Mouse (Mus musculus) c-Kit-positive CD71-positive TER-119-negative erythroid progenitor cells, embryonic 14.5 days (primary cell): ENCODE results near the gene Zfp61.

Source experiments
- DNase-seq: peaks from one replicate; pipeline ENCODE4 v3.0.0-alpha.2; 2013; ENCODE audit warnings: low read depth

Gene Zfp61

DNA sequence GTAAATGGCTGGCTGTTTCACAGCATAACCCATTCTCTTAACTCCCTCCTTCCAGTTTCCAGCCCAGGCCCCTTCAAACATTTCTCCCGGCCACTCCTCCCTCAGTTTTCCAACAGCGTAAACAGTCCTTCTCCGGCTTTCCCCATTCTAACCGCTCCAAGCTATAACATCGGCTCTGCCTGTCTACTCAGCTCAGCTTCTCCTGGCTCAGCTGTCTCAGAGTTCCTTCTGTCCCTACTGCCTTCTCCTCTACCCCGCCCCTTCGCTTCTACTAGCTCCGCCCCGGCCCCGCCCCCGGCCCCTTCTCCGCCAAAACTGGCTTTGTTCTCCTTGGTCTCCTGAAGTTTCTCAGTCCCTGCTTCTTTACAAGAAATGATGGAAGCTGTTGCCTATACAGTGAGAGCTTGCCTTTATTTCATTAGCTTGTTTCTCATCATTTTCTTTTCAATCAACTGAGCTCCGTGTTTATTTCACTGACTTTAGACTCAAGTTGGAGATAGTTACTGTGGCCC lies at the start of gene Zfp61:
Zfp61 (minus strand) TSS at position 462 of the 512 bp plus-strand sequence.
- peak; percentile 25 for DNase-seq

DNA sequence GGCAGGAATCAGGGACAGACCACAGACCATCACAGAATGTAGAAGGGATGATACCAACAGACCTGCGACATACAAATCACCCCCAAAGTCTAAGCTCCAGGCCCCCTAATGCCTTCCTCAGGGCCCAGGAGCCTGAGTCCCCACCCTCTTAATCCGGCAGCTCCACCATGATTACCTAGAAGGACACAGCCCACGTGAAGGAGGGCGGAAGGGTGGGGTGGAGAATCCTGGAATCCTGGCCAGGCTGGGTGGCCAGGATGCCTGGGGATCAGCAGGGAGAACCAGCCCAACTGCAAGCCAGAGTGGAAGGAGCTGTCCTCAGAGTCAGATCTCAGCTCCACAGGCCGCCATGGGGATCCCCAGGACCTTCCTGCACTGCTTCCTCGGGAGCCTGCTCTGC lies 47.9 kb upstream of the Zfp61 start, which contains the start of gene Lypd5:
Lypd5 (plus strand) TSS at position 301 of the 400 bp plus-strand sequence.
- DNase-seq, result no peak

DNA sequence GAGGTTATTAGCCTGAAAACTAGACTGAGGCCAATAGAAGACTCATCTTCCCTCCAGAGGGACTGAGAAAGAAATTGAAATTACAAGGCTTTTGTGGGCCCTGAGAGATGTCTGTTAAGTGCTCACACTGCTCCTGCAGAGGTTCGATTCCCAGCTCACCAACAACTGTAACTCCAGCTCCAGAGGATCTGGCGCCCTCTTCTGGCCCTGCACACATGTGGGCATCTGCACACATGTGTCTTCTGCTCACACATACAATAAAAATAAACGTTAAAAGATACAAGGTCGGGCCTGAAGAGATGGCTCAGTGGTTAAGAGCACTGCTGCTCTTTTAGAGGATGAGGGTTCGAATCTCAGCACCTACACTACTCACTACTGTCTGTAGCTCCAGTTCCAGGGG lies 45.4 kb upstream of the Zfp61 start:
- no peak for DNase-seq

DNA sequence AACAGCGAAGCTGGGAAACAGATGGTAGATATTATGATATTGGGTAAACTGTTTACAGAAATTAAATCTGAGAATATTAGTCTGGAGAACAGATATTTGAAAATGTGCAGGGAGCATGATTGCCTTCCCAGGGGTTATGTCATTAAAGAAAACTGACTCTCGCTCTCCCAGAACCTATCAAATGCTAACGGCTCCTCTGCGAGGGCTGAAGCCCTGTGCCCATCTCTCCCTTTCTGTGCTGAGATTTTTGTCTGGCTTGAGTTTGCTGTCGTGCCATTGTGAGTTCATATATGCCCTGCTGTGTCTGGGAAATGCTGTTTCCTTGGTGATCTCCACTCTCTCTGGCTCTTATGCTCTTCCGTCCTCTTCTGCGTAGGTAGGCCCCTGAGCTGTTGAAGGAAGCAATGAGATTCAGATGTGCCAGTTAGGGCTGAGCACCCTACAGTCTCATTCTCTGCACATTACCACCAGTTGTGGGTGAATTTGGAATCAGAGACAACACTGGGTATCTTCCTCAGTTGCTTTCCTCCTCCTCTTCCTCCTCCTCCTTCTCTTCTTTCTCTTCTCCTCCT lies 42.8 kb upstream of the Zfp61 start:
- DNase-seq, result no peak

DNA sequence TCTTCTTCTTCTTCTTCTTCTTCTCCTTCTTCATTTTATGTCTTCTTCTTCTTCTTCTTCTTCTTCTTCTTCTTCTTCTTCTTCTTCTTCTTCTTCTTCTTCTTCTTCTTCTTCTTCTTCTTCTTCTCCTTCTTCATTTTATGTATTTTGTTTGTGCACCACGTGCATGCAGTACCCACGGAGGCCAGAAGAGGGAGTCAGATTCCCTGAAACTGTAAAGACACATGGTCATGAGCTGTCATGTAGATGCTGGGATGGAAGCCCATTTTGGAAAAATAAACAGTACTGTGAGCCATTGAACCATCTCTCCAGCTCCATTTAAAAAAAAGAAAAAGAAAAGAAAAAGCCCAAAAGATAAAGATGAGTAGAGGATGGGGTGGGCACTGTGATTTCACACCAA lies 37.2 kb upstream of the Zfp61 start:
- DNase-seq, result no peak

DNA sequence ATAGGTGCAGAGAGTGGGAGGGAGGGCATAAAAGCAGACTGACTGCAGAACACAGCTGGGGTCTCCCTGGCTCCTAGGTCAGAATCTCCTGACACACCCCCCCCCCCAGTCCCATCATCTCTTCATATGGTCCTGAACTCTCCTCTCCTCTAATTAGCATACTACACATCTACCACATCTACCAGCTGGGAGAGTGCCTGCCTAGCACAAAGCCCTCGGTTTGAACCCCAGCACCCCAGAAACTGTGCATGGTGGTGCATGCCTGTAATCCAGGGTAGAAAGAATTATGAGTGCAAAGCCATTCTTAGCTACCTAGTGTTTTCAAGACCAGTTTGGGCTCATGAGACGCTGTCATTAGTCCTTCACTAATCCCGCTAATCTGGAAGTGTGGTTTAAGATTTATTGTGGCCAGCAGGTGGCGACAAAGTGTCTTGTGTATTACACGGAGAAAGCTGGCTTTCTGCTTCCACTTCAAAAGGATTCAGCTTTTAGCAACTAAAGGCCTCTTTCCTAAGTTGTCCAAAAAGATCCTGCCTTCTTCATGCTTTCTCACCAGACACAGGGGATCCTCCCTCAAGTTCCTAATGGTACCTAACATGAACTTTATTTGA lies 34.8 kb upstream of the Zfp61 start:
- DNase-seq, result peak; percentile 62

DNA sequence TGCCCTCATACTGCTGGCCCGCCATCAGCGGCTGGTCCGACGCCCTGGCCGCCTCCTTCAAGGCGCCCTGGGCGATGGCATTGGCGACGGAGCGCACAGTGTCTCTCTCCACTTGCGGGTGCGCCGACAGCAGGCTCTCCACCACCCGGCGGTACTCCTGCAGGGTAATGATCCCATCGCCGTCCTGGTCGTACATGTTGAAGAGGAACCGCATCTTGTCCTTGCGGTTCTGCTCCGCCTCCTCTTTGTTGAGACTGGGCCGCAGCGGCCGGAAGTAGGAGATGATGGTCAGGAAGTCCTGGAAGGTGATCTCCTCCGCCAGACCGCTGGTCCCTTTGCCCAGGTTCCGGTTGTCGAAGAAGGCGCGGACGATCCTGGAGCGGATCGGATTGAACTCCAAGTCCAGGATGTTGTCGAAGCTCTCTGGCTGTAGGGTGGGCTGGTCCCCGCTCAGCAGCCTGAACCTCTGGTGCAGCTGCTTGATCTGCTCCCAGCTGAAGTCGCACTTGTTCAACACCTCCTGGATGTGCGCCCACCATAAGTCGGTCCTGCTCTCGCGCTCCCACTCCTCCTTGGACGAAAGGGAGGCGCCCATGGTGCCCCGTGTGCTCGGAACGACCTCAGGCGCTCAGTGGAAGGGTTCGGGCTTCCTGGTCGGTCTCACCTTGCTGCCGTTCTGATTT lies 32.4 kb upstream of the Zfp61 start, which contains the start of gene Tescl:
Tescl (minus strand) TSS at position 633 of the 683 bp plus-strand sequence.
- no peak for DNase-seq

DNA sequence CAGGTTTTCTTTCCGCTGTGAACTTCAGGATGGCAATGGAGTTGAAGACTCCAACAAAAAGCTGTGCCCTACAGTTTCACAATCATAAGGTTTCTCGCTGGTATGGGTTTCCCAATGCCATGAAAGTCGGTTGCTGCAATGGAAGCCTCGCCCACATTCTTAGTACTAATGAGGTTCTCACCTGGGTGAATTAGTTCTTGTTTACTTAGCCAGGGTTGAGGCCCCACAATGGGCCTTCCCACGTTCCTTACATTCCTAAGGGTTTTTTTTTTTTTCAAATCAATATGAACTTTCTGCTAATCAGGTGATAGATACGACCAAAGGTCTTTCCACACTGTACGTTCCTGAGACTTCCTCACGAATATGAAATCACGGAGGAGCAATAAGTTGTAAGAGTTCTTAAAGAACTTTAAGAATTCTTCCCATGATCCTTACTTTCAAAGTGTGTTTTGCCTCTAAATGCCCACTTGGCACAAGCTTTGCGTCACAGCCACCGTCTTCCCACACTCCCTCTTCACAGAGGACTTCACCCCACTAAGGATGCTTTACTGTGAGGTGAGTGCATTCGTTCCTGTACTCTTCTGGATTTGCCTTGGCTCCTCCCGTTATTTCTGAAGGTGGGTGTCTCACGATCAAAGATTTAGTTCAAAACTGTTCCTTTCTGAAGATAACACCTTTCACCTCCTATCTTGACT lies 26.4 kb upstream of the Zfp61 start:
- DNase-seq, result no peak

DNA sequence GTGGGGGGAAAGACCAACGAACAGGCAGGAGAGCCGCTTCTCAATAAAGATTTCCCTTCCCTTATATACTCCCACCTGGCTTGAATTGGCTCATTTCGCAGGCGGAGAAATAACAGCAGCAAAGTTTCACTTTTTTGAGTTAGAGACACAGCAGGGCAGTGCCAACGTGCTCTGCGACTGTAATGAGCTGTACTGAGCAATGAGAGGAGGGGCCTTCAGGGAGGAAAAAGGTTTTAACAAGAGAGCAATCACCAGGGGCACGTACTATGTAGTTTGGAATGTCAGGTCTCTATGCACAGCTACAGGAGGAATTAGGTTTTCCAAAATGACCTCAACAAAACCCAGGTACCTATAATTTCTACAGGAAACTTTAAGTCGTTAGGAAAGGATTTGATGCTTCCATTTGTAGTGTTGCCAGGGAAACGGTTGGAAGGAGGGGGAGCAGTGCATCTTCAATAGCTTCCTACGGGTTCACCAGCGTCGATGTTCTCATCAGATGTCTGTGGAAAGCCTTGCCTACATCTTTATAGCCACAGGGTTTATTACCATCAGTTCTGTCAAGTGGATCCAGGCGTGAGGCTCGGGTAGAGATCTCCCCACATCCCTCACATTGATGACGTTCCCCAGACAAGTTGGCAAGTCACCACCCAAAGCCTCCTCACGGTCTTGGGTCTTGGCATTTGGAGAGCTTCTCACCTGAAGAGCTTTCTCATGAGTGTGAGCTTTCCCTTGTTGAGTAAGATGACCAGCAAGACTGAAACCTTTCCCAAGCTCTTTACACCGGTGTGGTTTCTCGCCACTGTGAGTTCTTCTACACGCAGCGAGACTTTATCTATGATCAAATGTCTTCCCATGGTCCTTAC lies 25.5 kb upstream of the Zfp61 start:
- no peak for DNase-seq

DNA sequence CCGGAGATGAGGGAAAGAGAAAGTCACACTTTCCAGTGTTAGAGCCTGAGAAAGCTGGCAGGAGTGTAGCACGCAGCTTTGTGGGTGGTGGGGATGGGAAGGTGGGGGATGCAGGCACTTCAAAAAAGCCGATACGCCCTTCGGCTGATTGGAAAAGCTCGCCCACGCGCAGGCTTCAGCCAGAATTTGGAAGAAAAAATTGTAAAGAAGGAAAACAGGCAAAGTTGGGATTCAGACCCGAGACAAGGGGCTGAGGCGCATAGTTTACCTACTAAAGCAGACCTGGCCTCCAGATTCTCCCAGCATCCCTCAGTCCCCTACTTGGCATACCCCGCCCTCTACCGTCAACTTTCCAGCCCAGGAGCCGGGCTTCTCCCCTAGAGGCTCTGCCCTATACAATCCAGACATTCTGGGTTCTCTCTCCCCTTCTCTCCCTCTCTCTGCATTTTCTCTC lies 24.7 kb upstream of the Zfp61 start:
- DNase-seq, result no peak

DNA sequence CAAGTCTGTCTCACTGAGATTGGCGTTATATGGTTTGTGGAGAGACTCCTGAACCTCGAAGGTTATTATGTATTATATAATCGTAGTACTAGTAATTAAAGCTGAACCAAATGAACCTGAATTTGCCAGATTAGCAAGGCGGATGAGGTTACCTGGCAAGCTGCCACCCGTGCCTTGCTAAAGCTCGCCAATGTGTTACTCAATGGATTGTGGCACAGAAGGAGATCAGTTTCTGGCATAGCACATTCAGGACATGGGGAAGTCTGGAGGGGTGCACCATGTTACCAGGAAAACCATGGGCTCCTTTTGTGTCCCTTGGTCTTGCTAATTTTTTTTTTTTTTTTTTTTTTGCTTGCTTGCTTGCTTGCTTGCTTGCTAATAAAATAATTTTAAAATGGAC lies 24.2 kb upstream of the Zfp61 start:
- DNase-seq, result no peak

DNA sequence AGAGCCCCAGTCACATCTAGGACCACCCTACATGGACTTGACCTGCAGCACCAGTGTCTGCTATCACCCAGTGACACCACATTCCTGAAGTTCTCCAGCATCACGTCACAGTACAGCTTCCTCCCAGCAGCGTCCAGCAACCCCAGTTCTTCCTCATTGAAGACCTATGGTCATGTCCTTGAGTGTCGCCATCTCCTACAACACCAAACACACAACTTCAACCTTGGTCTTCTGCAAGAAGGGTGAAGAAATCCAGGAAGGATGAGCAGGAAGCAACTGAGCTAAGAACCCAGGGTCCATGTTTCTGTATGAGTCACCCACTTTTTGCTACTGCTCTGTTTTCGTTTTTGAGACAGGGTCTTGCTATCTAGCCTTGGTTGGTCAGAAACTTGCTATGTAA lies 21.6 kb upstream of the Zfp61 start:
- DNase-seq, result no peak

DNA sequence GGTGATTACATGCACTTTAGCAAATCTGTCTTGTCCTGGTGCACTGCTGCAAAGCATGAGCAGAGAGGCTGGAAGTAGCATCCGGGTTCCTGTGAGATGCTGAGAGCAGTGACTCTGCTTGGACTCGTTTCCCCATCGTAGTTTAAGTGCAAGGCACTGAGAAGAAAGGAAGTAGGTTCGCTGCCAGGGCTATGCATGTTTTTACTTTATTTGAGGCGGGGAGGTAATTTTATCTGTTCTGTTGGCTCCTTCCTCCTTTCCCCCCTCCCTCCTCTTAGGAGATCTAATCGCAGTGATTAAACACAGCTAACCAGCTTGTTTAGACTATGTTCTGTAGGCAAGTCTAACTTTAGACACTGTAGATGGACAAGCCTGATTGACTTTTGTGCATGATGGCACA lies 17.9 kb upstream of the Zfp61 start:
- DNase-seq, result no peak

DNA sequence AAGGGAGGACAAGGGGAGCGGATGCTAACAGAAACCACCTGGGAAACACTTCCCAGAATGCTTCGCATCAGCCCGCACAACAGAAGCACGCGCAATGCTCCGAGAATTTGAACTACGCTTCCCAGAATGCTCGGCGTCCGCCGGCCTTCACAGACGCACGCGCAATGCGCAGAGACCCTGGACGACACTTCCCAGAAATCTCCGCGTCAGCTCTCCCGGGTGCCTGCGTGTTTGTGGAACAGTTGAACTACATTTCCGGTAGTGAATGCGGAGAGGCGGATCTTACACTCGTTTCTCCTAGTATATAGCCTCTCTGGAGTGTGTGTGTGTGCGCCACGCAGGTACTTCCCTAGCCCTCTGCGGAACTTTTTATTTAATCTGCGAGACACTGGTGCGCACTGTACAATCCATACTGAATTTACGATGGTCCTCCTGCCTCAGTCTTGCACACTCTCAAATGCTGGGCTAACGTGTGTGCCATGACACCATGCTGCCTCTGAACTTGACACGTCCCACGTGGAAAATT lies 15.6 kb upstream of the Zfp61 start, which contains the start of gene Zfp94:
Zfp94 (minus strand) TSS at position 100 of the 526 bp plus-strand sequence.
- DNase-seq, result peak; percentile 92

DNA sequence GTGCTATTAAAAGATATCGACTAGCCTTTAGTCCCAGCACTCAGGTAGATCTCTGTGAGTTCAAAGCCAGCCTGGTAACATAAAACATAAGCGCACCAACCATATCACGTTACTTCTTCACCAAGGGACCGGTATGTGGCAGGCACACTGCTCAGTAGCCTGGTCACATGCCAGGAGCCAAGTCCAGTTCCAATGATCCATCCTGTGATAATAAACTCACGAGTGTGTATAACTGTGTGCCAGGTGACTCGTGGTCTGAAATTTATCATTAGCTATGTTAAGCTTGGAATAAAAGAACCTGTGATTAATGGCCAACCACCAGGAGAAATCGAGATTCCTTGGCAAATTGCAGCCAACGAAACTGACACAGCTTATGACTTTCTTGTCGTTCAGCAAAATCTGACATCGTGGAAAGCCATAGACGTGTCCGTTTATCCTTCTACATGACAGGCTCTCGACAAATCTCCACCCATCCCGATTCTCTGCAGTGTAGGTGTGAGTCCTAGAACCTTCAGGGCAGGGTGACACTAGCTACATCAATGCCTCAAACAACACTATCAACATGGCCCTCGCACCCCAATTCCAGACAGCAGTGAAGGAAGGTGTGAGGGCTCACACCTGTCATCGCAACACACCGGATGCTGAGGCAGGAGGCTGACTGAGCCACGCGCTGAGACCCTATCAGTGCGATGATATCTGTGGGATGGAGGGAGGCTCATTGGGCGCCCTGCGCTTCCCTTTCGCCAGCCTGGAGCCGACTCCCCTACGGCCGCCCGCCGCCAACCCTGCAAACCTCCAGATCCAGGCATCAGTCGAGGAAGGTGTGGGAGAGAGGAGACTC lies 14.9 kb upstream of the Zfp61 start:
- no peak for DNase-seq

DNA sequence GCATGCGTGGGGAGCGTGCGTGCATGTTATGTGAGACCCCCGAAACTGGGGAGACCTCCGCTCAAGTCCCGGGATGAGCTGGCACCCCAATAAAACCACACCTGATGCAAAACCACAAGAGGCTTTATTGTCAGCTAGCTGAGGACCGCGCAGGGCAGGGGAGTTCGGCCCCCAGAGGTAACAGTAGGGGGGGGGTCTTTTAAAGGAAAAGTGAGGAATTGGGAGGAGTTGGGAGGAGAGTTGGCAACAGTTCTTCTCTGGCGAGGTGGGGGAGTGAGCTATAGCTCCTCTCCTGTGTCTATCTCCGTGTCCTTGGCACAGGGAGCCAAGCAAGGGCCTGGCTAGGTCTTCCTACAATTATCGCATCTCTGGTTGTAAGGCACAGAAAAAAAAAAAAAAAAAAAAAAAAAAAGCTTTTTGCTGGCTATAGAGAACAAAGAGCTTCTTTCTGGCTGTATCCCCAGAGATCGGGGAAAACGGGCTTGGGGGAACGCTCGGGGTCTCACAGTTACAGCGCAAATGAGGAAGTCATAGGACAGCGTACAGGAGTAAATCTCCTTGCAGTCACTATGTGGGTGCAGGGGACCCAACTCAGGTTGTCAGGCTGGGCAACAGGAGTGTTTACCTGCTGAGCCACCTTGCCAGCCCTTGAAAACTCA lies 1.1 kb downstream of the Zfp61 start:
- peak; percentile 9 for DNase-seq

DNA sequence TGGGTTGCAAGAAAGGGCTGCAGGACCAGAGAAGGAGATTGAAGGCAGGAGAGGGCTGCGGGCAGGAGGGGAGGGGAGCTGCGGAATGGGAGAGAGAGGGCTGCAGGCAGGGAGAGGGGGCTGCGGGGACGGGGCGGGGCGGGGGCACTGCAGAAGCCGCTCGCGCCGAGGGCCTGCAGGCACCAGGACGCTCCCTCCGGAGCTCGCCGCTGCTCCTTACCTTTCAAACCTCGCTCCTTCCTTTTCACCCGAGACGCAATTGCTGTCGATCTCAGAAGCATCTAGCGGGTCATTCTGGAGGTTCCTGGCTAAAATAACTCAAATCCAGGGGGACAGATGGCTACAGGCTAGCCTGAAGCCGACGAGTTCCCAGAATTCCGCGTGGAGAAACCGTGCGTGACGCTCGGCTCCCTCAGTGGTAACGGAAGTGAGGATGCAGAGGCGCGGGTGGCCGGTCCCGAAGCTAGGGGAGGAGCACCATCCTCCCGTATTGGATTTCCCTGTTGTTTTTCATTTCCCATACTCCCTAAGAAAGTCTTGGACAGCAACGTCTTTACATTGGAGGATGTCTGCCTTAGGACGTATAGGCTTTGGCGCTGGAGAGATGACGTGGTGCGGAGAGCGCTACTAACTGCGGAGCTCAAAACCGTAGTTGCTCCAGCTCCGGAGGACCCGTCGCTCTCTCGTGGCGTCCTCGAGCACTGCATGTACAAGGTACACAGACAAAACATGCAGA lies 1.9 kb downstream of the Zfp61 start:
- peak; percentile 81 for DNase-seq

DNA sequence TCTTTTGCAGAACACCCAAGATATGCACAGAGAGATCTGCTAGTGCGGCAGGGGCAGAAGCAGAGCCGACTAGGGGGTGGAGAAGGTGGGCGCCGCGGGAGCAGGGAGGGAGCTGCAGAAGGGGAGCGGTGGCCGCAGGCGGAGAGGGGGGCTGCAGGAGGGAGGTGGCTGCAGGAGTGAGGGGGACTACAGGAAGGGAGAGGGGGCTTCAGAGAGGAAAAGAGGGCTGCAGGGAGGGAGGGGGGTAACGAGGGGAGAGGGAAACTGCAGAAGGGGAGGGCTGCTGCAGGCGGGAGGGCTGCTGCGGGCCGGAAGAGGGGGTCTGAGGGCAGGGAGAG lies 2.4 kb downstream of the Zfp61 start:
- DNase-seq, result no peak
